Mouse (Mus musculus): ENCODE results near the gene Gpatch11.

The Gpatch11 gene

DNA sequence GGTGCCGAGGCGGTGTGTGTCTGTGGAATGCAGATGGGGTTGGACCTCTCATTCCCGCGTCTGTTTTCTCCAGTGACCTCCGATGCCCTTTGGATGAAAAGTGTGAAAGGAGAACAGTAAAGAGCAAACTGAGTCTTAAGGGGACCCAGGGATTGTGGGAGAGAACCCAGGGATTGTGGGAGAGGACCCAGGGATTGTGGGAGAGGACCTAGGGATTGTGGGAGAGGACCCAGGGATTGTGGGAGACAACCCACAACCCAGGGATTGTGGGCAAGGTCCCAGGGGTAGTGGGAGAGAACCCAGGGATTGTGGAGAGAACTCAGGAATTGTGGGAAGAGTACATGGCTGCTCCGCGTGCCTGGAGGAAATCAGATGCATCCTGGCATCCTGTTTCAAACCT, 59.6 kb downstream of the Gpatch11 start:
- DNase-seq (ENCODE audit: low spot score in 2 of 2) = no peak

DNA sequence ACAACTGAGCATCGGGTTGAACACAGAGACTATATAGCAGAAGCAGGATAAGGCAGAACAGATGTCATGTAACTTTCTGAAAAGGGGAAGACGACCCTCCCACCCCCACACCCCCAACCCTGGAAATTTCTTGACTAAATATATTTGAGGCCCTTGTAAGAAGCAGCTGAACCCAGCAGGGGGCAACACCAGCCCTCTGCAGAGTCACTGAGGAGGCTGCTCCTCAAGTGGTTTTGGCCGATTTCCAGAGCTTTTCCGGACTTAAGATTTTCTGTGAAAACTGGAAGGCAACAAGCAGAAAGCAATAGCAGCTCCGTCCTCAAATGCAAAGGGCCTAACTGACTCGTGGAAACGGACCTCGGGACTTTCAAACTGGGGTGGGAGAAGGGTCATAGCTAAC, 60.0 kb downstream of the Gpatch11 start:
- peak in 1 of 2 experiments; percentile 18 for DNase-seq (ENCODE audit: low spot score in 2 of 2)
